Mouse (Mus musculus) heart, adult 2 months (tissue): ENCODE results near the gene Taar7b.

Experiments
- CTCF ChIP-seq: fragments of 200-600 bp; IDR thresholded peaks from 2 replicates; pipeline ENCODE4 v1.8.1; 2022; ENCODE audit warnings: antibody characterized with exemption, mild to moderate bottlenecking, moderate library complexity
- POLR2A ChIP-seq: fragments of 200-500 bp; IDR thresholded peaks from 2 replicates; pipeline ENCODE4 v1.6.1; 2011; ENCODE audit warnings: mild to moderate bottlenecking, low read depth, low read length, control low read depth; ENCODE audit not compliant: insufficient read depth

GRCm38 (mm10) chr10:24031347-24031746 is 31.6 kb downstream of the Taar7b start:
- TF ChIP-seq CTCF (no peak), POLR2A (no peak)
